ENCODE assay signal across 9 mouse cellular contexts in genomic region chr7:84315353-84316003, GRCm38 (mm10).
A peak's percentile ranks its signal among the peaks of the same experiment; 100 is the strongest.
DNase-seq lines count a peak whose midpoint lies in the region; ATAC-seq and TF ChIP-seq lines count a peak whose summit lies in the region.
"Had no signal": no experiment of that assay in that cellular context is flagged by ENCODE, and none has a peak within 500 bp of the region (broad histone marks: within the 10 kb centered on the region; RNA-seq: fewer than 3 reads in every experiment).

No protein-coding gene starts in this region.

- H3K4me3 ChIP-seq in heart, adult 2 months = no peak overlapping the region
- no peak overlapping the region for H3K4me3 ChIP-seq in limb, embryonic 13.5 days
- H3K4me3 ChIP-seq: erythroblast, embryonic 14.5 days had no signal

- H3K9me3 ChIP-seq in limb, embryonic 13.5 days = no peaks in the 10 kb centered on the region

- peak; percentile 20; the same call in 1 of the 2 replicates for TF ChIP-seq CTCF in heart, adult 2 months (IDR thresholded peaks at IDR 0.05)

- no peak overlapping the region for H3K9ac ChIP-seq in heart, adult 2 months (ENCODE audit: low read depth, low read length)
- no peak overlapping the region for H3K9ac ChIP-seq in limb, embryonic 13.5 days

- TF ChIP-seq EP300 in heart, adult 2 months (IDR thresholded peaks at IDR 0.05; ENCODE audit: insufficient read depth, low read depth, low read length) = no peak

- WGBS in heart, adult 2 months = 58% methylated on average over 7 of the region's 7 CpGs
- 47% methylated on average over 7 of the region's 7 CpGs for WGBS in limb, embryonic 13.5 days

- intact Hi-C loops in heart, adult 2 months (cut with DNase I) = no loop called here
- intact Hi-C loops in heart, postnatal 36 days (cut with DNase I) = no loop called here

- no peak for TF ChIP-seq POLR2A in heart, adult 2 months (IDR thresholded peaks at IDR 0.05; ENCODE audit: insufficient read depth, low read depth, low read length)

- no peak overlapping the region for H3K4me2 ChIP-seq in limb, embryonic 13.5 days (replicated peaks)

- DNase-seq in heart, adult 2 months = no peak
- DNase-seq in heart, postnatal 36 days = no peak
- DNase-seq in right cerebral cortex, postnatal 4 days = peak; percentile 20
- DNase-seq in right cerebral cortex, postnatal 10 days (ENCODE audit: low spot score in 2 of 2) = no peak
- peak; percentile 82 for DNase-seq in thymus, postnatal 4 days
- no peak for DNase-seq in cerebellum, adult 11 months
- DNase-seq in heart, adult 8-10 months (ENCODE audit: low spot score) = no peak

- no peaks in the 10 kb centered on the region for H3K36me3 ChIP-seq in heart, adult 2 months (ENCODE audit: control insufficient read depth, insufficient read depth, low read length)
- peaks cover 11% of the 10 kb centered on the region for H3K36me3 ChIP-seq in limb, embryonic 13.5 days

- peak; percentile 74 for ATAC-seq in limb, embryonic 13.5 days (ENCODE audit: low FRiP score, low read depth)

- no peaks in the 10 kb centered on the region for H3K79me2 ChIP-seq in heart, adult 2 months (replicated peaks; ENCODE audit: control insufficient read depth, insufficient read depth, low read length)

- no peaks in the 10 kb centered on the region; the same call in 1 of the 2 replicates for H3K4me1 ChIP-seq in heart, adult 2 months (ENCODE audit: control insufficient read depth, insufficient read depth, low read length)
- H3K4me1 ChIP-seq in limb, embryonic 13.5 days = peaks cover 7% of the 10 kb centered on the region; the same call in 1 of the 2 replicates

- H3K27me3 ChIP-seq in heart, adult 2 months (ENCODE audit: control insufficient read depth, insufficient read depth, low read length) = no peaks in the 10 kb centered on the region
- H3K27me3 ChIP-seq in limb, embryonic 13.5 days = no peaks in the 10 kb centered on the region

- H3K27ac ChIP-seq in heart, adult 2 months = no peak overlapping the region
- no peak overlapping the region for H3K27ac ChIP-seq in limb, embryonic 13.5 days

Comparison
In these comparisons a context has a peak if more than half of its experiments do, and no peak if none do; other contexts are left out.
1. DNase-seq: peak in right cerebral cortex, postnatal 4 days (single experiment) and thymus, postnatal 4 days (single experiment); none in heart, adult 2 months (0 of 2), heart, postnatal 36 days (0 of 2), right cerebral cortex, postnatal 10 days (0 of 2), cerebellum, adult 11 months (single experiment) and heart, adult 8-10 months (single experiment).